Mouse (Mus musculus): ENCODE measurements around the gene Kcnk12. TPM values are rescaled to one million over a fixed set of nuclear protein-coding genes. Genes with fewer than 3 reads are reported as not detected.

Kcnk12 gene
- 1.1 and 1.5 TPM in 2 replicates for polyA plus RNA-seq (2012; rRNA removed)

DNA sequence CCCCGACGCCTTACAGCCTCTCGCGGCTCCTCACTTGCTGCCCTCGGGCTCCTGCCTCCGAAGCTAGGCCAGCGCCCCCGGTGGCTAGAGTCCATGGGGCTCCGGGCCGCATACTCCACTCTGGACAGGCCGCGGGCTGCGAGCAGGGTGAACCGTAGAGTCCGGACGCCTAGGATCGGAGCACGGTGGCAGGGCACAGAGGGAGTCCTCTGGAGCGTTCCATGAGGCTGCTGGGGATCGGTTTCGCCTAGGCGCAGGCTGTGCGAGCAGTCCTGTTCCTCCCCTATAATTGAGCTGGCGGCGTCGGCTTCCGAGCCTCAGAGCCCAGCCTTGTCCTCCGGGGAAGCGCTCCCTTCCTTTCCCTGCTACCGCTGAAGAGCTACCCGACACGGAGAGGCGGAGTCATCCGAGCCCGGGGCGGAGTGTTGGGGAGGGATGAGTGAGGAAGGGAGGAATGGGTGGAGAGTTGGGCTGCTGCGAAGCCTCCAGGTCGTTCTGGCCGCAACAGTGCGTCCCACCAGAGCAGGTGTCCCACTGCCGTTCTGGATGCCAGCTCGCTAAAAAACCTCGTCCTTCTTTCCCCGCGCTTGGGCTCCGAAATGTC, at the start of gene Kcnk12:
TSS of gene Kcnk12 (minus strand) at position 307 of the 604 bp plus-strand sequence.
- under 1% methylated on average over 46 of the region's 46 CpGs for WGBS
- Histone ChIP-seq H3K36me3 (ENCODE audit: control insufficient read depth, insufficient read depth, low read length) (no peaks in the 10 kb centered on the region), H3K4me3 (ENCODE audit: extremely low read depth, insufficient read depth, insufficient read length) (peak within 1 kb of the TSS; percentile 28), H3K4me1 (ENCODE audit: control insufficient read depth, insufficient read depth, insufficient read length) (peaks cover 7% of the 10 kb centered on the region), H3K27ac (ENCODE audit: insufficient read depth, low read length) (no peak within 1 kb of the TSS), H3K27me3 (ENCODE audit: control insufficient read depth, insufficient read depth, low read length) (peaks cover 21% of the 10 kb centered on the region)
- TF ChIP-seq CTCF (IDR thresholded peaks at IDR 0.05; ENCODE audit: extremely low read depth, insufficient read depth, insufficient read length, insufficient replicate concordance): no peak
- no peak for TF ChIP-seq POLR2A (IDR thresholded peaks at IDR 0.05; ENCODE audit: low read depth, low read length)
- no peak for DNase-seq (ENCODE audit: low read depth in 1 of 2, low spot score in 2 of 2)

DNA sequence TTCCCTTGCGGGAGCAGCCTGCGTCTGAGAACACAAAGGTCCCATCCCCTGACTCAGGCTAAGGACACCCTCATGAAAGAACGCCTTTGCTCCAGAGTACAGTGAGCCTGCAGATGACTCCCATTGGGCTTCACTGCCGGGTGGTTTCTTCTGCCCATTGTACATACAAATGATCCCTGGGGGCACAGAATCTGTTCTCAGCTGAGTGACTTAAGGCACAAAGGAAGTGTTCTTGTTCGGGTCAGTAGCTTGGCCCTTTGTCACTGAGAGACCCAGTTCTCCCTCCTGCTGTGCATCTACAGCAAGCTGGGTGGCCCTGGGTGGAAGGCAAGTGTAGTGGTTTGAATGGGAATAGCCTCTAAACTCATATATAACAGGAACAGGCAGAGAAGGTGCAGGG, 44.4 kb upstream of the Kcnk12 start:
- Histone ChIP-seq H3K27me3 (ENCODE audit: control insufficient read depth, insufficient read depth, low read length) (no peaks in the 10 kb centered on the region), H3K4me3 (ENCODE audit: extremely low read depth, insufficient read depth, insufficient read length) (no peak overlapping the region), H3K4me1 (ENCODE audit: control insufficient read depth, insufficient read depth, insufficient read length) (no peaks in the 10 kb centered on the region), H3K27ac (ENCODE audit: insufficient read depth, low read length) (no peak overlapping the region), H3K36me3 (ENCODE audit: control insufficient read depth, insufficient read depth, low read length) (no peaks in the 10 kb centered on the region)
- WGBS: 82% methylated on average over 5 of the region's 5 CpGs
- TF ChIP-seq POLR2A (IDR thresholded peaks at IDR 0.05; ENCODE audit: low read depth, low read length) (no peak), CTCF (IDR thresholded peaks at IDR 0.05; ENCODE audit: extremely low read depth, insufficient read depth, insufficient read length, insufficient replicate concordance) (no peak)
- no peak for DNase-seq (ENCODE audit: low read depth in 1 of 2, low spot score in 2 of 2)

- Histone ChIP-seq H3K36me3 (ENCODE audit: control insufficient read depth, insufficient read depth, low read length) (no peaks in the 10 kb centered on the region), H3K27me3 (ENCODE audit: control insufficient read depth, insufficient read depth, low read length) (no peaks in the 10 kb centered on the region), H3K27ac (ENCODE audit: insufficient read depth, low read length) (no peak overlapping the region), H3K4me3 (ENCODE audit: extremely low read depth, insufficient read depth, insufficient read length) (no peak overlapping the region), H3K4me1 (ENCODE audit: control insufficient read depth, insufficient read depth, insufficient read length) (no peaks in the 10 kb centered on the region)
- 79% methylated on average over 7 of the region's 7 CpGs for WGBS
- DNase-seq (ENCODE audit: low read depth in 1 of 2, low spot score in 2 of 2): no peak
- TF ChIP-seq POLR2A (IDR thresholded peaks at IDR 0.05; ENCODE audit: low read depth, low read length) (no peak), CTCF (IDR thresholded peaks at IDR 0.05; ENCODE audit: extremely low read depth, insufficient read depth, insufficient read length, insufficient replicate concordance) (no peak)
Observed at GRCm38 (mm10) chr17:87840079-87840478, 42.3 kb upstream of the Kcnk12 start.

DNA sequence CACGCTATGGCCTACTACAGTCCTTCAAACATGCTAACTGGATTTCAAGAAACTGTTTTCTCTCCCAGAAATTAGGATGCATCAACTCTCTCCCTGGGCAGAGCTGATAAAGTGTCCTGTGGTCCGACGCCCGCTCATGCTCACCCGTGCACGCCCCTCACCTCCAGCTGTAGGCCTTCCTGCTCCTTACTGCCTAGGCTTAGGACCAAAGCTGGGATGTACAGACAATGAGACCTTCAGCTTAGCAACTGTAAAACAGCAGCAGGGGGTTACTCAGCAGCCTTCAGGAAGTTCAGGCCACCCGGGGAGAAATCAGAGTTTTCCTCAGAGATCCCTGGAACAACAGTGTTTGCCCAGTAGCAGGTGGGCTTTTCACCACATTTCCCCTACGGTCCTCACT, 37.1 kb upstream of the Kcnk12 start:
- no peak for DNase-seq (ENCODE audit: low read depth in 1 of 2, low spot score in 2 of 2)
- Histone ChIP-seq H3K27ac (ENCODE audit: insufficient read depth, low read length) (no peak overlapping the region), H3K36me3 (ENCODE audit: control insufficient read depth, insufficient read depth, low read length) (no peaks in the 10 kb centered on the region), H3K4me3 (ENCODE audit: extremely low read depth, insufficient read depth, insufficient read length) (no peak overlapping the region), H3K4me1 (ENCODE audit: control insufficient read depth, insufficient read depth, insufficient read length) (no peaks in the 10 kb centered on the region; the same call in 1 of the 2 replicates), H3K27me3 (ENCODE audit: control insufficient read depth, insufficient read depth, low read length) (no peaks in the 10 kb centered on the region)
- TF ChIP-seq CTCF (IDR thresholded peaks at IDR 0.05; ENCODE audit: extremely low read depth, insufficient read depth, insufficient read length, insufficient replicate concordance) (no peak), POLR2A (IDR thresholded peaks at IDR 0.05; ENCODE audit: low read depth, low read length) (no peak)
- 75% methylated on average over 8 of the region's 8 CpGs for WGBS

- WGBS: 21% methylated on average over 12 of the region's 12 CpGs
- TF ChIP-seq POLR2A (IDR thresholded peaks at IDR 0.05; ENCODE audit: low read depth, low read length) (no peak), CTCF (IDR thresholded peaks at IDR 0.05; ENCODE audit: extremely low read depth, insufficient read depth, insufficient read length, insufficient replicate concordance) (no peak)
- H3K4me1 ChIP-seq (ENCODE audit: control insufficient read depth, insufficient read depth, insufficient read length): no peaks in the 10 kb centered on the region
- no peaks in the 10 kb centered on the region for H3K27me3 ChIP-seq (ENCODE audit: control insufficient read depth, insufficient read depth, low read length)
- no peaks in the 10 kb centered on the region for H3K36me3 ChIP-seq (ENCODE audit: control insufficient read depth, insufficient read depth, low read length)
- DNase-seq (ENCODE audit: low read depth in 1 of 2, low spot score in 2 of 2): no peak
- H3K27ac ChIP-seq (ENCODE audit: insufficient read depth, low read length): no peak overlapping the region
- no peak overlapping the region for H3K4me3 ChIP-seq (ENCODE audit: extremely low read depth, insufficient read depth, insufficient read length)
Observed at GRCm38 (mm10) chr17:87826909-87827308, 29.1 kb upstream of the Kcnk12 start.

DNA sequence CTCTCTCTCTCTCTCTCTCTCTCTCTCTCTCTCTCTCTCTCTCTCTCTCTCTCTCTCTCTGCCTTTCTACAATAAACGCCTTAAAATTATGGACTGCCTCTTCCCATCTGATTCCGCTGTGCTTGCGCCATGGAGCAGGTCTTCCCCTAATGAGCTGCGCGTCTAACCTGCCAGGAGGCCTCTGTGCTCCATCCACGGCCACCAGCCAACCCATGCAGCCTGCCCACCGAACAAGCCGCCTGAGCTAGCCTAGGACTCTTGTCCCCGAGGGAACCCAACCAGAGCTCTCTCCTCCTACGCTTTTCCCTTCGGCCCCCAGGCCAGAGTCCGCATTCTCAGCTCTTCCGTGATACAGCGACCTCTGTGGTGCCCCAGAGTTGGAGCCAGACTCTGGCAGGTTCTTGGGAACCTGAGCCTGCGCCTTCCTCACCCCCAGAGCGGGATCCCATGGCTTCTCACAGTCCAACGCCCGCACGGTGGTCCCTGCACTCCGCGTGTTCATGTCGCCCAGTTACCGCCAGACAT, 28.3 kb upstream of the Kcnk12 start:
- Histone ChIP-seq H3K4me1 (ENCODE audit: control insufficient read depth, insufficient read depth, insufficient read length) (no peaks in the 10 kb centered on the region), H3K36me3 (ENCODE audit: control insufficient read depth, insufficient read depth, low read length) (no peaks in the 10 kb centered on the region), H3K27me3 (ENCODE audit: control insufficient read depth, insufficient read depth, low read length) (no peaks in the 10 kb centered on the region), H3K4me3 (ENCODE audit: extremely low read depth, insufficient read depth, insufficient read length) (no peak overlapping the region), H3K27ac (ENCODE audit: insufficient read depth, low read length) (no peak overlapping the region)
- WGBS: 42% methylated on average over 23 of the region's 23 CpGs
- TF ChIP-seq CTCF (IDR thresholded peaks at IDR 0.05; ENCODE audit: extremely low read depth, insufficient read depth, insufficient read length, insufficient replicate concordance): no peak
- no peak for TF ChIP-seq POLR2A (IDR thresholded peaks at IDR 0.05; ENCODE audit: low read depth, low read length)
- no peak for DNase-seq (ENCODE audit: low read depth in 1 of 2, low spot score in 2 of 2)

GRCm38 (mm10) chr17:87825454-87826008, 27.7 kb upstream of the Kcnk12 start:
- 73% methylated on average over 5 of the region's 5 CpGs for WGBS
- H3K36me3 ChIP-seq (ENCODE audit: control insufficient read depth, insufficient read depth, low read length): no peaks in the 10 kb centered on the region
- TF ChIP-seq CTCF (IDR thresholded peaks at IDR 0.05; ENCODE audit: extremely low read depth, insufficient read depth, insufficient read length, insufficient replicate concordance) (no peak), POLR2A (IDR thresholded peaks at IDR 0.05; ENCODE audit: low read depth, low read length) (no peak)
- no peak overlapping the region for H3K4me3 ChIP-seq (ENCODE audit: extremely low read depth, insufficient read depth, insufficient read length)
- no peaks in the 10 kb centered on the region for H3K27me3 ChIP-seq (ENCODE audit: control insufficient read depth, insufficient read depth, low read length)
- no peak overlapping the region for H3K27ac ChIP-seq (ENCODE audit: insufficient read depth, low read length)
- no peak for DNase-seq (ENCODE audit: low read depth in 1 of 2, low spot score in 2 of 2)
- H3K4me1 ChIP-seq (ENCODE audit: control insufficient read depth, insufficient read depth, insufficient read length): no peaks in the 10 kb centered on the region

All from spleen, adult 2 months (tissue).